Mouse (Mus musculus) megakaryocyte, embryonic 14.5 days (primary cell): Measurements from ENCODE around the gene Efnb2.

Source experiments
- FLI1 ChIP-seq: IDR thresholded peaks from 2 replicates; pipeline ENCODE4 v1.6.1; 2012; ENCODE audit warnings: low read length, inconsistent platforms, mixed read lengths
- GATA1 ChIP-seq: IDR thresholded peaks from 3 replicates; pipeline ENCODE4 v1.6.1; 2012; ENCODE audit warnings: mixed read lengths, low read length, inconsistent platforms, borderline replicate concordance

DNA sequence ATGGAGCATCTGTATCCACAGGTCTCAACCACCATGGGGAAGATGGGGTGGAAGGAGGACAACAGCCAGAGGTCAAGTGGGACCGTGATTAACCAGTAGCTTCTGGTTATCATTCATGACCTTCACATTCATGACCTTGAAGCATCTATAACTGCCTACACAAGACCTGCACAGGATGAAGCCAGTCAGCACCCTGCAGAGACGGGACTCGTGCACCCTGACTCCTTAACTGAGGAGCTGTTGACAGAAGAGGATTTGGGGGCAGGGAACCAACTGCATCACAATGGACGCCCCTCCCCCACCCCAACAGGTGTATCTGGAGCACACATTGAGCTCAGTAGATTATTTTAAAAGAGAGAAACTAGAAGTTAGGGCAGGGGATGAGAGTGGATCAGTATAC is 49.1 kb downstream of the Efnb2 start:
- TF ChIP-seq GATA1: no peak
- TF ChIP-seq FLI1: no peak
